Mouse (Mus musculus) testis, postnatal 14 days (tissue): ENCODE results near the gene 2010111I01Rik.
"Not testable (repeated sequence)": the region's sequence is repeated elsewhere in the genome, so short reads cannot be mapped to it uniquely, and the experiment has no call there.

ENCODE experiments used
- DNase-seq: peaks from one replicate; pipeline ENCODE4 v3.0.0; 2021; ENCODE audit warnings: low spot score

Gene 2010111I01Rik

DNA sequence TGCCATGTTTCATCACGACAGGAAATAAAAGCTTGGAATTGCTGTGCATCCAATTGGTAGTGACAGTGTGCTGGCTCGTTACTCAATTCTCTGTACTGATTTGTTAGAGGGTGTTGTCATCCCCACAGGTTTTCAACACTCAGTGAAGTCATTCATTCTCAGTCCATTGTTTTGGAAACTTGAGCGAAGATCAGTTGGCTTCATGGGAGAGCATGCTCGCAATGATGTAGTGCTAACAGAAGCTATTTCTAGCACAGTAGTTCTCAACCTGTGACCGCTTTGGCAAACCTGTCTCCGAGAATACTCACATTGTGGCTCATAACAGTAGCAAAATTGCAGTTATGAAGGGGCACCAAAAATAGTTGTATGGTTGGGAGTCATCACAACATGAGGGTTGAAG lies 8.7 kb upstream of the 2010111I01Rik start:
- DNase-seq: no peak

DNA sequence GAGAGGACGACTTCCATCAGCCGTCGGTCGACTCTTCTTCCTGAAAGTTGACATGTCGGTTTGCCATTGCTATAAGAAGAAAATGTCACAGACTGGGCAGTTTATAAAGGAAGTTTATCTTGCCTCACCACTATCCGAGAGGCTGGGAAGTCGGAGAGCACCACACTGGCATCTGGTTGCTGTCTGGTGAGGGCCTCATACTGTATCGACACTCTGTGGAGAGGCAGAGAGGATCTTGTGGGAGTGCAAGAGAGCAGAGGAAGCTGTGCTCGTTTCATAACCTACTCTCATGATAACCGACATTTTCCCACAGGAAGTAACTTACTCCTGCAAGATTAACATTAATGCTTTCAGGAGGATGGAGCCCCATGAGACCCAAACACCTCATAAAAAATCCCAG lies 7.9 kb upstream of the 2010111I01Rik start:
- no peak for DNase-seq

DNA sequence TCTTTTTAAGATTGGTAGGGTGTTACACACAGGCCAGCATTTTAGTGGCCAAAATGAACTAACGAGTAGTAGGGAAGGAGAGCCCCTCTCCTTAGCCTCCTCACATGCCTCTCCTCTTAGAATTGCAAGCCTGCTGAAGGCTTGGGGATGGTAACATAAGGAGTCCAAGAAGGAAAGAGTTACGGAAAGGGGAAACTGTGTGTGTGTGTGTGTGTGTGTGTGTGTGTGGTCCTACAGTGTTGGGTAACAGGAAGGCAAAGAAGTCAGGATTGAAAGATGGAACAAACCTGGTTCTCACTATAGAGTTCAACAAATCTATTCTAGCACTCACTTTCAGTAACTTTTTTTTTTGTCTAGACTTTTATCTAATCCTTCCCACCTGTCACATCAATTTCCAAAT lies 1.3 kb upstream of the 2010111I01Rik start:
- DNase-seq: no peak

DNA sequence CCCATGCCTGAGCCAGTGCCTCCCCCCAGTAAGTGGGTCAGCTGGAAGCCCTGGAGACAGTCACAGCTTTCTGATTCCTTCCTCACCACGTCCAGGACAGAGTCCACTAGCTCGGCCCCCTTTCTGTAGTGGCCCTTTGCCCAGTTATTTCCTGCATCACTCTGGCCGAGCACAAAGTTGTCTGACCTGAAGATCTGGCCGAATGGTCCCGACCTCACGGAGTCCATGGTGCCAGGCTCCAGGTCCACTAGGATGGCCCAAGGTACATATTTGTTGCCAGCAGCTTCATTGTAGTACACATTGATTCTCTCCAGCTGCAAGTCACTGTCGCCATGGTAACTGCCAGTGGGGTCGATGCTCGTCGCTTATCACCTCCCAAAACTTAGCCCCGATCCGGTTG lies 3.5 kb downstream of the 2010111I01Rik start:
- no peak for DNase-seq

DNA sequence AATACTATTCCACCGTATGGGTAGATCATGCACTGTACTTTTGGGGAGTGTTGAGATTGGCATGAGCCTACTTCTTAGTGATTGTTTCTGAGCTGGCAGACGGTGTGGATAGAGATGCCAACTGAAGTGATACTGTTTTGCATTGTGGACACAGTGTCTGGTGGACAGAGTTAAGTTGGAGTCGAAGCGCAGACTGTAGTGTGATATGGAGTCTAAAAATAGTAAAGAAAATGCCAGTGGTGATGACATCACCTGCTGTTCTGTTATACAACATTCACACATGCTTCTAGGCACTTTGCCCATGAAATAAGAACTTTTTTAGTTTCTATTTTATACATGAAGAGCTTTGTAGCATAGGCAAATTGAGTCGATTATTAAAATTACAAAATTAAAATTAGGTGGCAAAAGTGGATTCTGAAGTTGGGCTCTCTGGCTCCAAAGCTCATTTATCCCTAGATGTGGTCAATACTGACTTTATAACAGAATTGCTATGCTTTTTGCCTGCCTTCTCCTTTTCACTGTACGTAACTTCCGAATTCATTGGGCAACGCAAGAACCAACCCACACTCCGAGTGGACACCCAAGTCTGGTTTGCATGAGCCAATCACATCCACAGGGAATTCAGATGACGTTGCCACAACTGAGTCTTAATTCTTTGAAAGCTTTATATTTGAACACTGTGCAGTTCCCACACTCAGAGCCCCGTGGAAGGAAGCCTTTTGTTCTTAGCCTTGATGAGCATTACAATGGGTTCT lies 6.0 kb downstream of the 2010111I01Rik start:
- no peak for DNase-seq

DNA sequence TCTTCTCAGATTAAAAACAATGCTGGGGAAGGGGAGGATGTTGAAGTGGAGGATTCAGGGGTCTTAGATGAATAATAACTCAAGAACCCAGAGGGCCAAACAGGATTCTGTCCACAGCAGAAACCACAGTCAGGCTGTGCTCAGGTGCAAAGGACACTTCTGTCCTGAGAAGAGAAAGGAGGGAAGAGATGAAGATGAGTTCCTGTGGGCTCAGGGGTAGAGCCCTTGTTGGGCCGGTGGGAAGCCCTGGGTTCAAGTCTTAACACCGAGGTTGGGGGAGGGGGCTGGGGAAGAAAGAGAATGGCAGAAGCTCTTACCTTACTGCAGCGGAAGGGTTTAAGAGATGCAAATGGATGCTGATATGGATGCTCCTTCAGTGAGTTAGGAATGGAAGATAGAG lies 7.7 kb downstream of the 2010111I01Rik start:
- no peak for DNase-seq

DNA sequence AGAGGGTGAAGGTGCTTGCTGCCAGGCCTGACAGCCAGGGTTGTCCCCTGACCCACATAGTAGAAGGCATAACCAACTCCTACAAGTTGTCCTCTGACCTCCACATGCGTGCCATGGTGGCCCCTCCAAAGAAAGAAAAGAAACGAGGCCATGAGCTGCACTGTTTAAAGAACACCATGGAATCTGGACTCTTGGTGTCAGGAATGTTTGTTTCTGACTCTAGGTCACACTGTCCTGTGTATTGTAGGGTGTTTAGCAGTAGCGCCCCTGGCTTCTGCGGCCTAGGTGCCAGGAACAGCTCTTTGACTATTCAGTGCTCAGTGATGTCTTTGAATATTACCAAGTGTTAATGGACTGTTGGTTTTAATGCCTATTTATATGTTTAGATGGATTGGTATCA lies 8.4 kb downstream of the 2010111I01Rik start:
- no peak for DNase-seq

DNA sequence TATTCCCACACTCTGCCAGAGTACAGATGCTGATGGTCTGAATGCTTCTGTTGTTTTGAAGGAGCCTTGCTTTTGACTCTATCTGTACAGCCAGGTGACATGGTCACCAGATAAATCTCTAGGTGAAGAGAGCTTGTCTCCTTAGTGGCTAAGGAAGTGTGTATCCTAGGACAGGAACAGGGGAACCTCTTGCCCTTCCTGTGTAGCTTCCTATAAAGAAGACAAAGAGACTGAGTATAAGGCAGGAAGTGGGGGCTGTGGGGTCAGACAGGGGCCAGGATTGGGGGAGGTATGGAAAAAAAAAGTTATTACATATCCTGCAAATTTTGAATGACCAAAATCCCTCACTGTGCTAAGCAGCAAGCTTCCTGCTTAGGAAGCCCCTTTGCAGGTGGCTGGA lies 13.4 kb downstream of the 2010111I01Rik start:
- DNase-seq: no peak

DNA sequence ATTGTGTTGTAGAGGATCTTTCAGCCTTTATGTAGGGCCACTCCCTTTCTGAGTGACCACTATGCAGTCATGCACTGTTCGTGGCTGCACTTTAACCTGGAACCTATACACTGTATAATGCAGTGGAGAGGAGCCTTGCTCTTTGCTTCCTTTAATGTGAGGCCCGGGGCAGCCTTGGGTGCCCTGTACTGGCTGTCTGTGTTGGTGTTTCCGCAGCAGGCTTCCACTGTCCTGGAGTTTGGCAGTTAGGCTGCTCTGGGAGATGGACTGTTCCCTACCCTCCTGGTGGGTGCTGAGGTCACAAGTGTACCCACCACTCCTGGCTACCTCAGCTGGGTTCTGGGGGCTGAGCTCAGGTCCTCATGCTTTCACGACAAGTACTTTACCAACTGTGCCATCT lies 14.1 kb downstream of the 2010111I01Rik start:
- DNase-seq: no peak

DNA sequence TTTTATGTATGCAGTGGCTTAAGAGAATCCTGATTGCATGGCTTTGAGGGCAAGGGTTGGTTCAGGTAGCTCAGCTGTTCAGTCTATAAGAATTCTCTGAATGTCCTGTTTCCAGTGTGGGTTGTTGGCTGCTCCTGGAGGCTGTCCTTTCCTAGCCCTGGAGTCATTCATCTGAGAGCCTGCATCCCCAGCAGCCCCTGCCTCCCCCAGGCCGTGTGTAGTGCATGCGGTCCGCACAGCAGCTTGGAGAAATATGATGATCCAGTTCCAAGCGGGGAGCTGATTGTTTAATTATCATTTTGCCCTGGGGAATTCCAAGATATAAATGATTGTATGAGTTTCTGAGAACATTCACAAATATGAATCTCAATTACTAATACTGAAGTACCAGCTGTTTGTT lies 14.5 kb downstream of the 2010111I01Rik start:
- DNase-seq: no peak

DNA sequence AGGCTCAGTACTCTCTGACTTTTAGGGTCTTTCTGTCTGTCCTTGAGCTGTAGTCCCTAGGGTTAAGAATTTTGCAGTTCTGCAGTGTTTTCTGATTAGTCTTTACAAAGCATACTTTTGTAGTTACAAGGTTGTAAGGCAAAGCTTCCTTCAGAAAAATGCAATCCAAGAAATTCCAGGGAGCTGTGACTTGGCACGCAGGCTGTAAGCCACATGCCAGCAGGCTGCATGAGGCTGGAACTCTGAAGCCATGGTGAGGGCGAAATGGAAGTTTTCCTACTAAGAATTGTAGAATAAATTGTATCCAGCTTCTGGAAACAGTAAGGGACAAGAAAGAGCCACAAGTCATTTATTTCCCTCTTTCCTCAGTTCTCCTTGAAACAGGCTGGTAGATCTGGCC lies 15.4 kb downstream of the 2010111I01Rik start:
- DNase-seq: no peak

DNA sequence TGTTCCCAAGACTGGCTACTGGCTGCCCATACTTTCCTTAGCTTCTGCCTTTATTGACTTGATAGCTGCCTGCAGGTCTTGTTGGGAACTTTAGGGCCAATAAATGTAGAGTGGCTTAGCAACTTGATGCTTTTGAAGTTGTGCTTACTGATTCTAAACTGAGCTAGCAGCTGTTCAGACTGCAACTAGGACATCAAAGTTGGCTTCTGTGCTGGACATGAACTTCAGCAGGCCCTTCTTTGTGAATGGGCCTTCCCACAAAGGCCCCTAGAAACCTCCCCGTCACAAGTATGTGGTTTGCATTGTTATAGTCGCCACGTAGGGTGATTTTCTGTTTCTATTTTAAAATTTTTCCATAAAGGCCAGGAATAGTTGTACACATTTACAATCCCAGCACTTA lies 19.8 kb downstream of the 2010111I01Rik start:
- no peak for DNase-seq

DNA sequence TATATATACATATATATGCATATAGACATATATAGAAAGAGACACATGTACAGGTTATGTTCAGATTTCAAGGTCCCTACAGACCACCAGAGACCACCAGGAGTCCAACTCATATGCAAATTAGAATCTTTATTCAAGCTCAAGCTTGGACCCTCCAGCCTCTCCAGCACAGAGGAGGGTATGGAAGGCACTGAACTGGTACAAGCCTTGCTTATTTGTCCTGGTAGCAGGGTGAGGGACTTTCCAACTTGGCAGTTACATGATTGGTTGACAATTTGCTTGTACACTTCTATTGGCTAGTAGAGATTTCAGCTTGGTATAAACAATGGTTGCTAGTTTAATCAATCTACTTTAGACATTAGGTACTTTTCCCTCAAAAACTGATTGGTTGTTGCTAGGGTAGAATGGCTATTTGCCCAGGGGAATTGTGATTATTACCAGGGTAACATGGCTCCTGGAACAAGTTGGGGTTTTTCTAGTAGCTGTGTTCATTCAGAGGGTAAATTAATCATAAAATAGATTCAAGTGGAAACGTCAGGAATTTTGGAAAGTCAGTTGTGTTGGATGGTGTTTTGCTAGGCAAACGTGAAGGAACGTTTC lies 25.3 kb downstream of the 2010111I01Rik start:
- no peak for DNase-seq

DNA sequence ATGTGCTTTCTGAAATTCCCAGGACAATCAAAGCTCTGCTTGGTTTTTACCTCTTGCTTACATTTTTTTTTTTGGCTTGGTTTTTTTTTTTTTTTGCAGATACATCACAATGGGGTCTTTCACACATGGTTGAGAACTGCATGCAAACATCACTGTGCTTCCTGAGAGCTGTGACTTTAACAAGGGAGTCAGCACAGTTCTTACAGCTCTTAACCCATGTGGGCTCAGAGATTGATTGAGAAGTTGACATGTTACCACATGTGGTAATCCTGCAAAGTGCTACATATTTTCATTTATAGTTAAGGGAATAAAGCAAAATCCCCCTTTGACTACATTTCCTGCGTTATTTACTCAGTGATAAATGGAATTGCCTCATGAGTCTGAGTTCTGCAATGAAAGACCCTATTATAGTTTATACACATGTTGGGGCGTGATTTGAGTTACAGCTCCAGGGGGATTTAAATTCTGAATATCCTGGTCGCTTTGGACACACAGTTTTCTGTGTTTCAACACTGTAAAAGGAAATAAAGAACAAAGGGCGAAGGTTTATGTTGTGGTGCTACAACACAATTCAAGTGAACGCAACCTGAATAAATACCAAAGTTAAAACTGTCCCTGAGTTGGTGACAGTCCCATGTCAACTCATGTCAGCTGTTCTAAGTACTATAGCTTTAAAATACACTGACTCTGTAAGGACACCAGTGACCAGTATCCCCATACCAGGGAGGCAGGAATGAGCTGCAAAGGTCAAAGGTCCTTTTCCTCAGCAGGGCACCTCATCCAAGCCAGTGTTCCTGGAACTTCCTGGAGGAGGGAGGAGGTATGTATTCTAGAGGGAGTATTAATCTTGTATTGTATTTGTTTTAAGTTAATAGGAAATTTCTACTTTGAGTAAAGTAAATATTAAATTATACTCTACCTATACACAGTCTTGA lies 29.1 kb downstream of the 2010111I01Rik start:
- no peak for DNase-seq

DNA sequence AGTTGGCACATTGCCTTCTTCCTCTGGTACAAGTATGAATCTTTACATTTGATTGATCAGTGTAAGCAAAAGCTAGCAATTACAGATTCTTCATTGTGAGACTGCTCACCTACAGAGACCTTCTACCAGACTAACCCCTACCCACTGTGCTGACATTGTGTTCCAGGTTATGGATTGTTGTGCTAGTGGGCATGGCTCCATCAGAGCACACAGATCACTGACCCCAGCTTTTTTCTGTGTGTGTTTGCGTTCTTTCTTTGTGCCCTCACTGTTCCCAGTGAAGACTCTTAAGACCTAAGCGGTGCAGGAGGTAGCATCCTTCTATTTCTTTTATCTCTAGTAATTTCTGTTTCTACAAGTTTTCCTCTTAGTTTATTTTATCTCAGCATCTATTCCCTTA lies 32.1 kb downstream of the 2010111I01Rik start:
- no peak for DNase-seq

DNA sequence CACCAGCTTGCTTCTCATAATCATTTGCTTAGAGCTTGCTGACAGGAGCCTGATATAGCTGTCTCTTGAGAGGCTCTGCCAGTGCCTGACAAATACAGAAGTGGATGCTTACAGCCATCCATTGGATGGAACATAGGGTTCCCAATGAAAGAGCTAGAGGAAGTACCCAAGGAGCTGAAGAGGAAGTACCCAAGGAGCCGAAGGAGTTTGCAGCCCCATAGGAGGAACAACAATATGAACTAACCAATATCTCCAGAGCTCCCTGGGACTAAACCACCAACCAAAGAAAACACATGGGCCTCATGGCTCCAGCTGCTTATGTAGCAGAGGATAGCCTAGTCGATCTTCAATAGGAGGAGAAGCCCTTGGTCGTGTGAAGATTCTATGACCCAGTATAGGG lies 42.8 kb downstream of the 2010111I01Rik start:
- DNase-seq: not testable (repeated sequence)

DNA sequence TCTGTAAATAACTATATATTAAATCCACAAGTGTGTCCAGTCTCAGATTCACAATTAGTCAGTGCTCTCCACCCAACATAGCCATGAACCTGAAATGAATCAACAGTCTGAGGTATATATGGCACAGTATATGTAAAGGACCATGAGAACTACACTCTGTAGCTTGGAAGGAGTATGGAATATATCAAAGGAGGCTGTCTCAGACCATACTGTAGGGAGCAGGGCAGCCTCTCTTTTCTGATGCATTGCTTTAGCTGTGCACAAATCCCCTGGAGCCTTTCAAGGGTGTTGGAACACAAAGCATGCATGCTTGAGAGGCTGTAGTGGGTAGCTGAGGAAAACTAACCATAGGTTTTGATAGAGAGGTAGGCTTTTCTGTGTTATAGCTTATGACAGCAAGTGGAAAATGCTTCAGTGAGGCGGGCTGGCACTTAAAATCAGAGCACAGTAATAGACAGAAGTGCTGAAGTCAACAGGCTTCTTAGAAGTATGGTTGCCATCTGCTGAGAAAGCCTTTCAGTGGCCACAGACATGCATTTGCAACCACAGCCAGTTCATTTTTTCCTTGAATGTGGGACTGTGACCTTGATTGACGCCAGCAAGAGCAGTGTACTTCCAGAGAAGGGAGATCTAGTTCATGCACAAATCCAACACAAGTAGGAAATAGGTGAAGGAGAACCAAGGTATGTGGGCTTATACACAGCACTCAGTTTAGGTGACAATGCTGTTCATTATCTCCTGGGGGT lies 45.8 kb downstream of the 2010111I01Rik start:
- no peak for DNase-seq

DNA sequence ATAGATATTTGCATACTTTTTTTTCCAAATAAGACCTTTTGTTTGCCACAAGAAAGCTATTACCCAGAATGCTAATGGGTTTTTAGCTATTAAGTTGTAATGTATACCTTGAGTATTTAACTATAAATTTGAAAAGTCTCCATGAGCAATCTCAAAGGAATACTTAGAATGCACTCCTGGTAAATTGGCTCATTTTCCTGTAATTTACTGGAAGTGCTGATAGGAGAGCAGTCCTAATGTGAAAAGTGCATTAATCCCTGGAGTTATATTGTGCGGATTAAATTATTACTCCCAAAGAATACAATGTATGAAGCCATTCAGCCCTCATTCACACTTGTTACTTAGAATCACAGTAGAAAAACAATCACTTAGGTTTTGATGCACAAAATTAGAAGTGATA lies 49.7 kb downstream of the 2010111I01Rik start:
- no peak for DNase-seq

DNA sequence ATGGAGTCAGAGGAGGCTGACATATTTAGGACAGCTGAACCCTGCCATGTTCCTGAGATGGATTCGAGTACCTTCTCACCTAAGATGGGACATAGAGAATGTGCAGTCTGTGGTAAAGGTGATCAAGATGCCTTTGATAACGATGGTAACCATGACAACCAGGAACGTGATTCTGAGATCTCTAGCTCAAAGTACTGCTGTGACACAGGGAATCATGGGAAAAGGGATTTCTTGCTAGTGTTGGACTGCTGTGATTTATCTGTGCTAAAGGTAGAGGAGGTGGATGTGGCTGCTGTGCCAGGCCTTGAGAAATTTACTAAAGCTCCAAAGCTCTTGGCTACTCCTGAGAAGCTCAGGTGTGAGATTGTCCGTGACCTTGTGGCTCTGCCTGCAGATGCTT lies 50.7 kb downstream of the 2010111I01Rik start:
- no peak for DNase-seq

DNA sequence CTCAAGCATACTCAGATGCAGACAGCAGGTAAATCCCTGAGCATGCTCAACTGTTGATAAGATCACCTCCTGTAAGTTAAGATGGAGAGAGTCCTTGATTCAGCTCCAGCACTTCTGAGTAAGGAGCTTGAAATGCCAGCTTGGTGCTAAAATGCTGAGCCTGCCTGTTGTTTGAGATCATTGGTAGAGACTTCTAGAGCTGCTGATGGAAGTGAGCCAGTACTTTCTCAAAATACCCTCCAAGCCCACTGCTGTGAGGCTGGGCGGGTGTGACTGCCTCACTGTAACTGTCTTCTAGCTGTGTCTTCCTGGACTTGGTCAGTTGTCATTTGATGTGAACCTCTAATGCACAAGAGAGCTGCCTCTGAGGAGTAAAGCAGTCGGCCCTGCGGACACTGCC lies 51.4 kb downstream of the 2010111I01Rik start:
- no peak for DNase-seq

DNA sequence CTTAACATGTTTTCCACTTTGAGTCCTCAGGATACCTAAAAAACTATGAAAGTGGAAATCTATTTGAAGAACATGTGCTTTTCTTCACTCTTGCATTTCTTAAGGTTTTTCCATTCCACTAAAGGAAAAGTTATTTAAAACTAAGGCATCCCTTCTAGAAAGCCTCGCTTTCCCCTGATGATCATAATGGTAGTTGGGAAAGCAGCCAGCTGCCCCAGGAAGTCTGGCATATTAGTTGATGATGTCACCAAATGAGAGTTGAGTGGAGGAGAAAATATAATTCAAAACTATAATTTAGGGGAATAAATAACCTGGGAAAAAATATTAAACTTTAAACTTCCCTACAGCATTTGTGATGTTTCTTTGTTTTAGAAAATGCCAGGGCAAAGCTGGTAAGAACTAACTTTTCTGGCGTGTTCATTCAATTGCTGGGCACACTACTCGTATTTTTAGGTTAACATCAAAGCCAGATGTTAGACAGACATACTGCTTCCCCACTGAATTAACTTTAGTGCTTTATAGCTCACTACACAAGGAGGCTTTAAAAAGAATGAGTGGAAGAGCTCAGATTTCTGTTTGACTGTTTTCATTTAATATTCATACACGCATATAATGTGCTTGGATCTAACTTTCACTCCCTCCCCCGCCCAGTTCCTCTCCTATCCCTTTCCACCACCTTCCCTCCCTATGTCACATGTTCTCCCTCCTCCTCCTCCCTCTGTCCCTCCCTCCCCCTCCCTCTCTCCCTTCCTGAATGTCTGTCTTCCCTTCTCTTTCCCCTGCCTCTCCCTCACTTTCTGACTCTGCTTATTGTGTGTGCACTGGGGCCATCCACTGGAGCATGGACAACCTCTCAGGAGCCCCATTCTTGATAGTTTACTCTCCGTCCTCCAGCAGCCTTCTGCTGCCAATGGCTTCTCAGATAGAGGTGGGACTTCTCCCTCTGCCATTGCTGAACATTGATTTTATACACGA lies 58.8 kb downstream of the 2010111I01Rik start:
- no peak for DNase-seq
